Mouse (Mus musculus) midbrain, embryonic 10.5 days (tissue): ENCODE data around the gene Gm17364. TPM values are rescaled to one million over a fixed set of nuclear protein-coding genes. Genes with fewer than 3 reads are reported as not detected.
"Not testable (repeated sequence)": the region's sequence is repeated elsewhere in the genome, so short reads cannot be mapped to it uniquely, and the experiment has no call there.

Source experiments
- DNase-seq: peaks from one replicate; pipeline ENCODE4 v3.0.0-alpha.2; 2017; ENCODE audit warnings: low spot score
- H3K27ac ChIP-seq: fragments of 300-500 bp; sonication (generic); replicated peaks from 2 replicates; pipeline ENCODE4 v1.5.1; 2016; ENCODE audit warnings: mild to moderate bottlenecking
- H3K27me3 ChIP-seq: fragments of 300-500 bp; sonication (generic); 2 replicates; pipeline ENCODE4 v1.6.1; 2016; ENCODE audit warnings: low read depth, mild to moderate bottlenecking; ENCODE audit not compliant: poor library complexity, severe bottlenecking
- H3K36me3 ChIP-seq: fragments of 300-500 bp; sonication (generic); 2 replicates; pipeline ENCODE4 v1.6.1; 2016; ENCODE audit warnings: mild to moderate bottlenecking, moderate library complexity
- H3K4me1 ChIP-seq: fragments of 300-500 bp; sonication (generic); 2 replicates; pipeline ENCODE4 v1.6.1; 2016
- H3K4me3 ChIP-seq: fragments of 300-500 bp; sonication (generic); 2 replicates; pipeline ENCODE4 v1.5.1; 2016; ENCODE audit warnings: mild to moderate bottlenecking, moderate library complexity
- H3K9me3 ChIP-seq: fragments of 300-500 bp; sonication (generic); replicated peaks from 2 replicates; pipeline ENCODE4 v1.6.1; 2016; ENCODE audit warnings: mild to moderate bottlenecking
- WGBS: fragments of 180-500 bp; shearing (Covaris S2); methylation state at CpG from one replicate; pipeline ENCODE4 v1.1.7; 2016; 5-methylcytosine and 5-hydroxymethylcytosine counted together
- polyA plus RNA-seq: library from polyadenylated mRNA; unstranded; fragments of >200 nt; fragmentation: Nextera tagmentation; extraction: Ambion mirVana; gene quantifications from 2 replicates; pipeline ENCODE4 v1.2.1, GENCODE M21; 2016

Gm17364 gene
- polyA plus RNA-seq, 1 experiment from 2014 or later: not detected

GRCm38 (mm10) chr13:41283256-41283655 is 9.5 kb upstream of the Gm17364 start:
- Histone ChIP-seq H3K36me3 (no peaks in the 10 kb centered on the region), H3K27ac (no peak overlapping the region), H3K4me3 (no peak overlapping the region), H3K9me3 (peaks cover under 1% of the 10 kb centered on the region; the same call in 1 of the 2 replicates), H3K27me3 (no peaks in the 10 kb centered on the region), H3K4me1 (no peaks in the 10 kb centered on the region)
- peak; percentile 62 for DNase-seq
- WGBS: 37% methylated on average over 5 of the region's 5 CpGs

- Histone ChIP-seq H3K4me1 (no peaks in the 10 kb centered on the region), H3K27ac (no peak overlapping the region), H3K27me3 (no peaks in the 10 kb centered on the region), H3K4me3 (no peak overlapping the region), H3K36me3 (no peaks in the 10 kb centered on the region), H3K9me3 (peaks cover 6% of the 10 kb centered on the region; the same call in 1 of the 2 replicates)
- WGBS: 74% methylated on average over 5 of the region's 5 CpGs
- DNase-seq: no peak
Observed at GRCm38 (mm10) chr13:41280696-41281095, 6.9 kb upstream of the Gm17364 start.

DNA sequence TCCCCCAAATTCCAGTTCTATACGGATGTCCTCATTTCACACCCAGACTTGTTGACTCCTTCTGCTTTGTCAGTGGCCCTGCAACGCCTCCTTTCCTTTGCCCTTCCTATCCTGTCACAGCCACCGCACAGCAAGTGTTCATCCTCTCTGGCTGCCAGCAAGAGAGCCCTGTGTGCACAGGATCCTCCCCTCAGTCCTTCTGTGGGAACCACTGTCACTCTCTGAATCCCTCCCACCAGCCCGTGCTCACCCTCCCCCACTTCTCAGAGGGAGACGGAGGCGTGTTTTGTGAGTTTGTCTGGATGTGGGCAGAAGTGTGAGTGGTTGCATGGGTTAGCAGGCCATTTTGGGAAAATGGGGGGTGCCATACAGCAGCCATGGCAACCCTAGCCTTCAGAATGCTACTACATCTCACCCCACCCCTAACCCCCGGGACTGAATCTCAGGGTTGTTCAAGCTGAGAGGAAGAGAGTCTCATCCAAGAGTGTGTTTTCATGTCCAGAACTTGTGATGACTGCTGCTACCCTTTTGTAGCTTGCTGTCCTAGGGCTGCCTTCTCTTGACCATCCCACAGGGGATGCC is 5.9 kb downstream of the Gm17364 start:
- H3K4me1 ChIP-seq: peaks cover 12% of the 10 kb centered on the region
- 33% methylated on average over 7 of the region's 7 CpGs for WGBS
- DNase-seq: peak; percentile 26
- no peaks in the 10 kb centered on the region for H3K27me3 ChIP-seq
- H3K9me3 ChIP-seq: no peaks in the 10 kb centered on the region
- H3K36me3 ChIP-seq: no peaks in the 10 kb centered on the region
- no peak overlapping the region for H3K27ac ChIP-seq
- no peak overlapping the region for H3K4me3 ChIP-seq

DNA sequence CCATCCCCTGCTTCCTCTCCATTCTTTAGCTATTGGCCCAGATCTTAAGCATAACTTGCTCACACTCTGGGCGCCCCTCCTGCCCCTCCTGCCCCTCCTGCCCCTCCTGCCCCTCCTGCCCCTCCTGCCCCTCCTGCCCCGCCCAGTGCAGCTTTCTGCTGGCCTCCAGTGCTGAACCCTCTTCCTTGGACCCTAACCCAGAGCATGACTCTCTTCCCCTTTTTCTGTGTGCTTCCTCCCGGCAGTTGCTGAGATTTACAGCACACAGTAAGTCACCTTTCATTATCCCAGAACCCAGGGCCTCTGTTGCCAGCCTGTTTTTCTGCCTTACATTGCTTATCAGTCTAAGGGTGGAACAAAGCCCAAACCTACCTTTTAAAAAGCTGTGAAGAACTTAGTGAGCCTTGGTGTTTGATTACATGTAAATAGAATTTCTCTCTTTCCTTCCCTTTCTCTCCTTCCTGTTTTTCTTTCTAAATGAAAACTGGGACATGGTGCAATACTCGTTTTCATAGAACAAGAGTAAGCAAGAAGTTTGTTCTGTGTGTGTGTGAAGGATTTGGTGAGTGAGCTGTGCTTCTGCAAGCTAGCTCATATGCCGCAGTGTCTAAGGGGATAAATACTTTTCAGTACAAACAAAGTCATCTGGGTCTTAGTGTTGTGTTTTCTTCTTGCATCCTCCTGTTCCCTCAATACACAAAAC is 10.3 kb downstream of the Gm17364 start:
- peaks cover 12% of the 10 kb centered on the region for H3K4me1 ChIP-seq
- H3K27me3 ChIP-seq: no peaks in the 10 kb centered on the region
- 78% methylated on average over 5 of the region's 5 CpGs for WGBS
- H3K27ac ChIP-seq: no peak overlapping the region
- H3K36me3 ChIP-seq: no peaks in the 10 kb centered on the region
- DNase-seq: no peak
- no peaks in the 10 kb centered on the region for H3K9me3 ChIP-seq
- no peak overlapping the region for H3K4me3 ChIP-seq

GRCm38 (mm10) chr13:41261617-41262016 is 12.2 kb downstream of the Gm17364 start:
- not testable (repeated sequence) for DNase-seq, H3K4me3 ChIP-seq, H3K36me3 ChIP-seq, H3K27ac ChIP-seq, H3K27me3 ChIP-seq, H3K9me3 ChIP-seq, H3K4me1 ChIP-seq
- WGBS: 95% methylated on average over 8 of the region's 8 CpGs

DNA sequence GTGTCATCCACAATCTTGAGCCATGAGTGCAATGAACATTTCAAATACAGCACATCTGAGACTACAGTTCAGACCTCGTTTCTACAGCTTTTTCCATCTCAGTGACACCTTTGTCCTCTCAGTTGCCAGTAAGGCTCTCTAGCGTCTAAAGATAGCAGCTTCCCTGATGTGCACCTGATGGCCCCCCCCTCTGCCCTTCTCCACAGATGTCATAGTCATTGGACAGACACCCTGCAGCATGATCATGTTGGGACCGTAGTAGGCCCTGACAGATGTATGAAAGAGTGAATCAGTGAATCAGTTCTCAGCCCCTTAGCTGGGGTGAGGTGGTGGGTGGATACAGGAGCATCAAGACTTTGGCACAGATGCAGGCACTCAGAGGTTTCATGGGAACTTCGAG is 15.9 kb downstream of the Gm17364 start:
- Histone ChIP-seq H3K4me1 (no peaks in the 10 kb centered on the region), H3K9me3 (no peaks in the 10 kb centered on the region), H3K27ac (no peak overlapping the region), H3K27me3 (no peaks in the 10 kb centered on the region), H3K4me3 (no peak overlapping the region), H3K36me3 (no peaks in the 10 kb centered on the region)
- DNase-seq: no peak
- WGBS: 86% methylated on average over 4 of the region's 4 CpGs

DNA sequence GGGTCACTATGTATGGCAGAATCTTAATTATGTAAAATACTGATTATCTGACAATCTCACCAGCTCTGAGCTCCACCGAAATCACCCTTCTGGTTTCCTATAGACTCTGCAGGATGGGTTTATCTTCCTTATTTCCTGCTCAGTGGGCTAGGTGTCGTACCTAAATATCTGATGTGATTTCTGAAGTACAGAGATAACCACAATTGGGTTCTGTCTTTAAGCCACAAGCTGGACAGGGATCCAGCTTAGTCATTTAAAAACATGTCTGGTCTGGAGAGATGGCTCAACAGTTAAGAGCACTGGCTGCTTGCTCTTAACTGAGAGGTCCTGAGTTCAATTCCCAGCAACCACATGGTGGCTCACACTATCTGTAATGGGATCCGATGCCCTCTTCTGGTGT is 16.8 kb downstream of the Gm17364 start:
- H3K4me1 ChIP-seq: no peaks in the 10 kb centered on the region
- no peaks in the 10 kb centered on the region for H3K9me3 ChIP-seq
- no peak overlapping the region for H3K27ac ChIP-seq
- DNase-seq: no peak
- H3K36me3 ChIP-seq: no peaks in the 10 kb centered on the region
- WGBS: 90% methylated on average over 3 of the region's 3 CpGs
- no peak overlapping the region for H3K4me3 ChIP-seq
- no peaks in the 10 kb centered on the region for H3K27me3 ChIP-seq

- no peak overlapping the region for H3K4me3 ChIP-seq
- H3K4me1 ChIP-seq: peaks cover 1% of the 10 kb centered on the region; the same call in 1 of the 2 replicates
- 74% methylated on average over 5 of the region's 5 CpGs for WGBS
- no peak for DNase-seq
- H3K27ac ChIP-seq: no peak overlapping the region
- no peaks in the 10 kb centered on the region for H3K27me3 ChIP-seq
- H3K36me3 ChIP-seq: no peaks in the 10 kb centered on the region
- H3K9me3 ChIP-seq: no peaks in the 10 kb centered on the region
Observed at GRCm38 (mm10) chr13:41256126-41256525, 17.7 kb downstream of the Gm17364 start.

DNA sequence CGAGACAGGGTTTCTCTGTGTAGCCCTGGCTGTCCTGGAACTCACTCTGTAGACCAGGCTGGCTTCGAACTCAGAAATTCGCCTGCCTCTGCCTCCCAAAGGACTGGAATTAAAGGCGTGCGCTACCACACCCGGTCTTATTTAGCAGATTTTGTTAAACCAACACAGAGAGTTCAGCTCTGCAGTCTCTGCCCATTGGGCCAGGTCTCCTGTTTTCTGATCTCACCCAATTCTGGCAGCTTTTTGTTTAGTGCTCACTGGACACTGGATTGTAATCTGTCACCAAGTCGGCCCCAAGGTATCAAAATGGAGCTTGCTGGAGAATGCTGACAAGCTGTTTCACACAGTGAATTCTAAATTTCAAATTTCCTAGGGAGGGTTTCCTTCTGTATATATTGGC is 21.0 kb downstream of the Gm17364 start:
- 91% methylated on average over 7 of the region's 7 CpGs for WGBS

GRCm38 (mm10) chr13:41252141-41252540 is 21.6 kb downstream of the Gm17364 start:
- WGBS: 91% methylated on average over 6 of the region's 6 CpGs
- H3K4me1 ChIP-seq: peaks cover 19% of the 10 kb centered on the region
- DNase-seq: no peak

More for the DNA sequence above, 21.0 kb downstream of the Gm17364 start:
- Histone ChIP-seq H3K4me1 (peaks cover 19% of the 10 kb centered on the region), H3K27me3 (no peaks in the 10 kb centered on the region), H3K27ac (no peak overlapping the region), H3K9me3 (no peaks in the 10 kb centered on the region), H3K4me3 (no peak overlapping the region), H3K36me3 (no peaks in the 10 kb centered on the region)
- no peak for DNase-seq

DNA sequence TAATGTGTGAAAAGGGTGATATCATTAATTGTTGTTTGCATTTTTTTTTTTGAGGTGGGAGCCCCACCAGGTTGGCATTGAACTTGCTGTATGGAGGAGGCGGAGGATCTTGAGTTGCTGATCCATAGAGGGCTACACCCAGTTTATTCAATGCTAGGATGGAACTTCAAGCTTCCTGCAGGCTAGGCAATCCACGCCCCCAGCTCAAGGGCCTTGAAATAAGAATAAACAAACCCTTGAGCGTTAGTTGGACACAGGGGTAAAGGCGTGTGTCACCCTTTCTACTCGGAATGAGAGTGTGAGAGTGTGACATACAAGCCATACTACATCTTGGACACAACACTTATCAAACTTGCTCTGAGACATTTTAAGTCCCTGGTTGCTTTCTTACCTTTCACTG is 22.1 kb downstream of the Gm17364 start:
- WGBS: 77% methylated on average over 5 of the region's 5 CpGs

More at GRCm38 (mm10) chr13:41252141-41252540, 21.6 kb downstream of the Gm17364 start:
- no peaks in the 10 kb centered on the region for H3K27me3 ChIP-seq
- no peaks in the 10 kb centered on the region for H3K36me3 ChIP-seq
- H3K9me3 ChIP-seq: no peaks in the 10 kb centered on the region
- no peak overlapping the region for H3K4me3 ChIP-seq
- no peak overlapping the region for H3K27ac ChIP-seq

GRCm38 (mm10) chr13:41251232-41251631 is 22.5 kb downstream of the Gm17364 start:
- DNase-seq, H3K9me3 ChIP-seq, H3K27ac ChIP-seq, H3K27me3 ChIP-seq, H3K4me3 ChIP-seq, H3K36me3 ChIP-seq: not testable (repeated sequence)
- 92% methylated on average over 5 of the region's 5 CpGs for WGBS
- peaks cover 19% of the 10 kb centered on the region for H3K4me1 ChIP-seq

More for the DNA sequence above, 22.1 kb downstream of the Gm17364 start:
- H3K27me3 ChIP-seq: no peaks in the 10 kb centered on the region
- no peaks in the 10 kb centered on the region for H3K36me3 ChIP-seq
- H3K4me3 ChIP-seq: no peak overlapping the region
- H3K4me1 ChIP-seq: peaks cover 19% of the 10 kb centered on the region
- H3K9me3 ChIP-seq: no peaks in the 10 kb centered on the region
- DNase-seq: no peak
- no peak overlapping the region for H3K27ac ChIP-seq

GRCm38 (mm10) chr13:41250318-41250981 is 23.3 kb downstream of the Gm17364 start:
- no peak for DNase-seq
- 3% methylated on average over 27 of the region's 27 CpGs for WGBS
- no peaks in the 10 kb centered on the region for H3K9me3 ChIP-seq
- no peaks in the 10 kb centered on the region for H3K27me3 ChIP-seq
- H3K4me3 ChIP-seq: peak overlapping the region; percentile 82
- H3K27ac ChIP-seq: peak overlapping the region; percentile 94
- peaks cover 19% of the 10 kb centered on the region for H3K4me1 ChIP-seq
- no peaks in the 10 kb centered on the region for H3K36me3 ChIP-seq
